Mouse (Mus musculus) B cell, adult 62 days (primary cell): ENCODE data around the gene Zfp334. TPM values are rescaled to one million over a fixed set of nuclear protein-coding genes. Genes with fewer than 3 reads are reported as not detected.

Experiments
- total RNA-seq: library from RNA; stranded (reverse); gene quantifications from 4 replicates; pipeline ENCODE4 v1.2.4, GENCODE M21; 2023

The Zfp334 gene
- 0.09 TPM in 1 of 4 replicates, not detected in the others for total RNA-seq

DNA sequence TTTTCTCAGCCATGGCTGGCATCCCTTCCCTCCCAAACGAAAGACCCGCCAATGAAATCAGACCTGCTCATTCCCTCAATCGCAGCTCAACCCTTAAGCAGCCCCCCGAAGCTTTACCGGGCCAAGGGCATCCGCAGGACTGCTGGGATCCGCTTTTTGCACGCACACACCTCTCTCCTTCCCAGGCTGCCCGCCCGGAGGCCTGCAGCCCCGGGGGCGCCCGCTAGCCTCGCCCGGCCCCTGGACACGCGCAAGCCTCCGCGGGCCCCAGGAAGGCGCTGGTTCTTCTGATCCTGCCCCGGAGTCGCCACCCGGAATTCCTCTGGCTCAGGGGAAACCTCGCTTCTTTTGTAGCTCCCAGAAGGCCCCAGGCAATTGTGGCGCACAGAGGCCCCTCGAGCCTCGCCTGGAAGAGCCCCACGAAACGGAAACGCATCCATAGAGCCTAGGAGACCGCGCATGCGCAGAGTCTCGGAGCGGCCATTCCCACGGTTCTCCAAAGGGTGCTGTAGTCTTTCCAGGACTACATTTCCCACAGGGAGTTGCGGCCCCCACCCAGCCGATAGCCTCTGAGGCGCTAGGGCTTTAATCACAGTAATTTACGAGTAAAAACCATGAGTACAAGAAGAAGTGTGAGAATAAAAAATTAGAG is at the start of gene Zfp334:
Zfp334 (minus strand) TSS at position 416 of the 652 bp plus-strand sequence.

DNA sequence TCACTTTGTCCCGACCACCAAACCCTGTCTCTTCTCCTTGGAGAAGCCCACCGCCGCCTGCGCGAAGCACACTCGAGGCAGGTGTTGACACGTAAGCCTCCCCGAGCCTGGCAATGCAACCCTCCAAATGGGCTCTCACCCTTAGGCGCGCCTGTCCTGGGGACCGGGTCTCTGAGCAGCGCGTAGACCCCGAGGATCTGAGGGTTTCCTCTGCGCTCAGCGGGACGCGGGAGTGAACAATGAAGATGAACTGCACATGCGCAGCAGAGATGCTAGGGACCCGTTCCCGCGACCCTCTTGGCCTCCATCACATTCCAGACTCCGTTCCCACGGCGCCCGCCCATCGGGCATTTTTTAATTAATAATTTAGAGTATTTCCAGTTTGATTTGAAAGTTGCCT is 19.6 kb downstream of the Zfp334 start, which contains the start of gene Zfp663:
Zfp663 (minus strand) TSS at position 234 of the 400 bp plus-strand sequence.

DNA sequence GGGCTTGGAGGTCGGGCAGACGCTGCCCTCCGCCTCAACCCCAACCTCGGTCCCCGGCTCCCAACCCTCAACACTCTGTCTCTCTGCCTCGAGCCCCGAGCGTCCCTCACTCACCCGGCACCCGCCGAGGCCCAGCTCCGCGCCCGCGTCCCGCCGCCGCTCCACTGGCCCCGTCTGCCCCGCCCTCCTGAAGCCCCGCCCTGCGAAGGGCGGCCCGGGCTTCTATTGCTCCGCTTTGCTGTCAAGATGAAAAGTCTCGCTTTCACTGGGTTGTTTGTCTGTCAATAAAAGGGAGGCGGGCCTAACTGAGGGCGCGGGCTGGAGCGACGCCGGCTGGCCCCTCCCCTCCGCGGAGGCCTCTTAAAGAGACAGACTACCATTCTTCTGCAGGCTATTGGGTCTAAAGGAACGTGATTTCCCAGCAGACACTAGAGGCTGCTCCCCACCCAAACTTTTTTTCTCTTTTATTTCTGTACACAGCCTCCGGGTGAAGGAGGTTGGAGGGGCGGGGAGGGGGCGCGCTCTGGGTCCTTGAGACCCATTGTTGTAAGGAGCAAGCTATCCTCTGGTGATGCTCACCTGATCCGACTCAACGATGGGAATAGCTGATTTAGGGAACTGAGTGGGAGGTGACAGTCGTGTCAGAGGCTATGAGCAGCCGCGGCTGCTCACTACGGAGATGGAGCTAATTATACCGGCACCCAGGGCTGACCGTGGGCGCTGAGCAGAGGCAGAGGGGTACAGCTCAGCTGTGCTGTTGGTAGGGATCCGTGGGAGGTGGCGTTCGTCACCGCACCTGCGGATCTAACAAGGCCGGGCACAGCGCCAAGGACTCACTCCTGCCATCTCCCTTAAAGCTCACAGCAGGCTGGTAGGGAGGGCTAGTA is 61.5 kb downstream of the Zfp334 start, which contains the start of gene Elmo2:
Elmo2 (minus strand) TSS at position 176 of the 887 bp plus-strand sequence.

Other genes with a start within 250 kb of the Zfp334 start
- gene Cdh22, start 153.4 kb downstream of the Zfp334 start, total RNA-seq, result not detected in 4 replicates
- 58.2 to 69.5 TPM (median 66.8 TPM) in 4 replicates for gene Slc35c2, start 100.4 kb downstream of the Zfp334 start, total RNA-seq
- 31.2 to 37.6 TPM (median 35.5 TPM) in 4 replicates for gene Elmo2, start 61.8 kb downstream of the Zfp334 start, total RNA-seq
- not detected in 4 replicates for gene Zfp663, start 19.5 kb downstream of the Zfp334 start, total RNA-seq
- not detected in 4 replicates for gene Ocstamp, start 12.1 kb upstream of the Zfp334 start, total RNA-seq
- not detected in 4 replicates for gene Slc13a3, start 85.0 kb upstream of the Zfp334 start, total RNA-seq
- gene Trp53rka, start 105.1 kb upstream of the Zfp334 start, total RNA-seq, result 12.5 to 18.8 TPM (median 15.6 TPM) in 4 replicates
- not detected in 4 replicates for gene Slc2a10, start 115.5 kb upstream of the Zfp334 start, total RNA-seq
- gene Eya2, start 206.8 kb upstream of the Zfp334 start, total RNA-seq, result 0.52 to 1.3 TPM (median 0.71 TPM) in 4 replicates